Mouse (Mus musculus): Measurements from ENCODE around the gene Gm21981.
"Not testable (repeated sequence)": the region's sequence is repeated elsewhere in the genome, so short reads cannot be mapped to it uniquely, and the experiment has no call there.

The Gm21981 gene

GRCm38 (mm10) chr17:47663009-47663713, 31.1 kb downstream of the Gm21981 start:
- DNase-seq = no peak

- DNase-seq = no peak
These were observed 35.5 kb downstream of the Gm21981 start for GRCm38 (mm10) chr17:47658741-47659243.

DNA sequence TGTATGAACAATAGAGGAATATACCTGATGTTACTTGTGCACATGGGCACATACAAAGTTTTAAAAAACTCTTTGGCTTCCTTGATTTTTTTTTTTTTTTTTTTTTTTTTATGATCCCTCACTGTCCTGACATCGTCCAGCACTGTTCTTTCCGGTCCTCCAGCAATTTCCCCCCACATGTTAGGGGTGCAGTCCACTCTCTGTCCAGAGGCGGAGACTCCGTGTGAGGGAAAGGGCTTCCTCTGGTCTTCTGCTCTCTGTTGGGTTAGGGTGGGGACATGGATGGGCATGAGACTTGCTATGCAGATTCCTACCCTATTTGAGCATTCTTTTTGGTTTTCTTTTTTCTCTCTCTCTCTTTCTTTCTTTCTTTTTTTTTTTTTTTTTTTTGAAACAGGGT, 36.4 kb downstream of the Gm21981 start:
- no peak for DNase-seq

DNA sequence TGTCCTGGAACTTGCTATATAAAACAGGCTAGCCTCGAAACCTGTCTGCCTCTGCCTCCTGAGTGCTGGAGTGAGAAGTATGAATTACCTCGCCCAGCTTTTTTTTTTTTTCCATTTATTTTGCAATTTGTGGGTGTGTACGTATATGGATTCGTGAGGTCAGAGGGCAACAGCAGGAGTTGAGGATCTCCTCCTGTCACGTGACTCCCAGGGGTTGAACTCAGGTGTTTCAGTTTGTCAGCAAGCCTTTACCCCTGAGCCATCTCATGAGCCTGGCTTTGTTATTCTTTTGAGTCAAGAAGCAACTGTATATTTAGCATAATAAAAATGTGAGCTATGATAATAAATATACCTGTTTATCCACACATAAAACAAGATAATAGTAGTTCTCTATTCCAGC, 38.6 kb downstream of the Gm21981 start:
- no peak for DNase-seq

DNA sequence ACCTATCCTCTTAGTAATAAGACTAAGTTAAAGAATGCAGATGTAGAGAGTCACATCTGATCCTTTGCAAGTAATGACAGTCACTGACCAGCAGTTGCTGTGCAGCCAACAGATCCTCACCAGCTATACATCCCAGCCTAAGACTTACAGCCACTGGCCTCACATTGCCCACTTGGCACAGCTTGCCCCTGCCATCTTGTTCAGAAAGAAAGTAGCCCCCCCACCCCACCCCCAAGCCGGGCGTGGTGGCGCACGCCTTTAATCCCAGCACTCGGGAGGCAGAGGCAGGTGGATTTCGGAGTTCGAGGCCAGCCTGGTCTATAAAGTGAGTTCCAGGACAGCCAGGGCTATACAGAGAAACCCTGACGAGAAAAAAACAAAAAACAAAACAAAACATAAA, 39.9 kb downstream of the Gm21981 start:
- not testable (repeated sequence) for DNase-seq

- DNase-seq = no peak
These were observed 42.3 kb downstream of the Gm21981 start for GRCm38 (mm10) chr17:47651953-47652352.

- DNase-seq = no peak
These were observed 45.3 kb downstream of the Gm21981 start for GRCm38 (mm10) chr17:47648966-47649365.

DNA sequence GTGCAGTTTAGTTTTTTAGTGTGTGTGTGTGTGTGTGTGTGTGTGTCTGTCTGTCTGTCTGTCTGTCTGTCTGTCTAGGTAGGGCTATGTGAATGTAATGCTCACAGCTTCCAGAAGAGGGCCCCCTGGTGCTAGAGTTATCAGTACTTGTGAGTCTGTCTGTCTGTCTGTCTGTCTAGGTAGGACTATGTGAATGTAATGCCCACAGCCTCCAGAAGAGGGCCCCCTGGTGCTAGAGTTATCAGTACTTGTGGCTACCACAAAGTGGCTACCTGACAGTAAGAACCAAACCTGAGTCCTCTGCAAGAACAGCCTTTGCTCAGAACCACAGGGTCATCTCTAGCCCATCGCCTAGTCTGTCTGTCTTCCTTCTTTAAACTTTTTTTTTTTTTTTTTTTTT, 47.6 kb downstream of the Gm21981 start:
- DNase-seq = peak; percentile 67

- DNase-seq = peak; percentile 14
These were observed 51.3 kb downstream of the Gm21981 start for GRCm38 (mm10) chr17:47642992-47643391.

Data from thymus, postnatal 14 days (tissue).